Mouse (Mus musculus) CH12.LX (cell line): Measurements from ENCODE around the gene Uchl5. TPM values are rescaled to one million over a fixed set of nuclear protein-coding genes. Genes with fewer than 3 reads are reported as not detected.

ENCODE experiments used
- DNase-seq: peaks from one replicate; pipeline ENCODE4 v3.0.0-alpha.2; 2013; ENCODE audit errors: extremely low read depth
- H3K27ac ChIP-seq: 2 replicates; pipeline ENCODE4 v1.5.1; 2012; ENCODE audit warnings: low read depth, mild to moderate bottlenecking, control low read depth, moderate library complexity; ENCODE audit not compliant: insufficient read depth
- H3K27me3 ChIP-seq: replicated peaks from 2 replicates; pipeline ENCODE3; 2012; ENCODE audit warnings: inconsistent platforms
- H3K36me3 ChIP-seq, 2 experiments: replicated peaks in 1 of 2; 2 replicates each; pipeline versions ENCODE3 to v1.6.1; 2012; ENCODE audit warnings: inconsistent platforms in 1 of 2, low read length in 1 of 2, mild to moderate bottlenecking in 1 of 2, mixed read lengths in 1 of 2, moderate library complexity in 1 of 2; ENCODE audit not compliant: control insufficient read depth in 1 of 2, insufficient read depth in 1 of 2
- H3K4me1 ChIP-seq, 2 experiments: 2 replicates each; pipeline ENCODE4 v1.6.1; 2012; ENCODE audit warnings: inconsistent platforms in 1 of 2, moderate library complexity in 1 of 2; ENCODE audit not compliant: insufficient read depth in 2 of 2, control insufficient read depth in 1 of 2
- H3K4me2 ChIP-seq: 2 replicates; pipeline ENCODE4 v1.6.1; 2012; ENCODE audit warnings: low read depth, mild to moderate bottlenecking, control low read depth; ENCODE audit not compliant: poor library complexity, insufficient read depth, severe bottlenecking
- H3K4me3 ChIP-seq, 3 experiments: fragments of 150-350 bp in 1 of 3; sonication (generic) in 1 of 3; replicated peaks in 1 of 3; 2 replicates each; pipeline versions ENCODE3 to v1.5.1; 2011 to 2012; ENCODE audit warnings: low read depth in 2 of 3, low read length in 2 of 3, mild to moderate bottlenecking in 2 of 3, moderate library complexity in 2 of 3, control low read depth in 1 of 3, improper control_type of control experiment in 1 of 3, inconsistent platforms in 1 of 3, mixed read lengths in 1 of 3; ENCODE audit not compliant: poor library complexity in 1 of 3
- H3K79me2 ChIP-seq: replicated peaks from 2 replicates; pipeline ENCODE4 v1.6.1; 2012; ENCODE audit warnings: mild to moderate bottlenecking, moderate library complexity; ENCODE audit not compliant: control insufficient read depth, poor library complexity, insufficient read depth, severe bottlenecking; ENCODE audit errors: extremely low read depth
- H3K9ac ChIP-seq: 2 replicates; pipeline ENCODE4 v1.6.1; 2012; ENCODE audit warnings: low read depth, mild to moderate bottlenecking, control low read depth, moderate library complexity; ENCODE audit not compliant: insufficient read depth
- H3K9me3 ChIP-seq: replicated peaks from 2 replicates; pipeline ENCODE3; 2012; ENCODE audit warnings: low read length, inconsistent platforms, mixed read lengths
- BHLHE40 ChIP-seq: IDR thresholded peaks from 2 replicates; pipeline ENCODE4 v1.6.1; 2011; ENCODE audit warnings: mild to moderate bottlenecking, low read depth, low read length, improper control_type of control experiment
- CHD1 ChIP-seq: IDR thresholded peaks from 2 replicates; pipeline ENCODE4 v1.6.1; 2012; ENCODE audit warnings: low read depth, low read length, improper control_type of control experiment, inconsistent platforms
- CHD2 ChIP-seq: IDR thresholded peaks from 2 replicates; pipeline ENCODE4 v1.6.1; 2011; ENCODE audit warnings: low read length, improper control_type of control experiment
- CTCF ChIP-seq, 2 experiments: IDR thresholded peaks in 1 of 2; conservative IDR thresholded peaks in 1 of 2; 2 replicates each; pipeline ENCODE4 v1.5.1; 2011 to 2012; ENCODE audit warnings: low read depth in 2 of 2, low read length in 2 of 2, improper control_type of control experiment in 1 of 2, inconsistent platforms in 1 of 2, mild to moderate bottlenecking in 1 of 2, moderate library complexity in 1 of 2
- E2F4 ChIP-seq: IDR thresholded peaks from 2 replicates; pipeline ENCODE4 v1.6.1; 2011; ENCODE audit warnings: low read depth, low read length, improper control_type of control experiment; ENCODE audit not compliant: insufficient replicate concordance
- ELF1 ChIP-seq: IDR thresholded peaks from 2 replicates; pipeline ENCODE4 v1.6.1; 2014; ENCODE audit warnings: low read depth, mild to moderate bottlenecking, inconsistent platforms, low read length, improper control_type of control experiment
- EP300 ChIP-seq: IDR thresholded peaks from 2 replicates; pipeline ENCODE4 v1.6.1; 2011; ENCODE audit warnings: low read length, improper control_type of control experiment
- ETS1 ChIP-seq: conservative IDR thresholded peaks from 2 replicates; pipeline ENCODE4 v1.6.1; 2012; ENCODE audit warnings: low read depth, mild to moderate bottlenecking, inconsistent platforms, low read length, improper control_type of control experiment, moderate library complexity
- GABPA ChIP-seq: IDR thresholded peaks from 2 replicates; pipeline ENCODE4 v1.6.1; 2012; ENCODE audit warnings: low read depth, low read length, improper control_type of control experiment, inconsistent platforms; ENCODE audit not compliant: insufficient replicate concordance
- JUN ChIP-seq: IDR thresholded peaks from 2 replicates; pipeline ENCODE4 v1.6.1; 2011; ENCODE audit warnings: low read depth, mild to moderate bottlenecking, low read length, improper control_type of control experiment, moderate library complexity; ENCODE audit not compliant: insufficient read depth
- JUND ChIP-seq: conservative IDR thresholded peaks from 2 replicates; pipeline ENCODE4 v1.6.1; 2011; ENCODE audit warnings: low read depth, low read length, improper control_type of control experiment
- MAZ ChIP-seq: IDR thresholded peaks from 2 replicates; pipeline ENCODE4 v1.6.1; 2012; ENCODE audit warnings: low read depth, mild to moderate bottlenecking, inconsistent platforms, low read length, improper control_type of control experiment, moderate library complexity
- MXI1 ChIP-seq: IDR thresholded peaks from 2 replicates; pipeline ENCODE4 v1.6.1; 2011; ENCODE audit warnings: mild to moderate bottlenecking, low read depth, low read length, improper control_type of control experiment
- MYC ChIP-seq: IDR thresholded peaks from 2 replicates; pipeline ENCODE4 v1.6.1; 2011; ENCODE audit warnings: low read depth, mild to moderate bottlenecking, improper control_type of control experiment, low read length
- NRF1 ChIP-seq: IDR thresholded peaks from 2 replicates; pipeline ENCODE4 v1.6.1; 2014; ENCODE audit warnings: low read depth, mild to moderate bottlenecking, inconsistent platforms, low read length, improper control_type of control experiment, moderate library complexity
- POLR2AphosphoS2 ChIP-seq: IDR thresholded peaks from 2 replicates; pipeline ENCODE4 v1.6.1; 2011; ENCODE audit warnings: low read depth, low read length, improper control_type of control experiment
- RAD21 ChIP-seq: IDR thresholded peaks from 2 replicates; pipeline ENCODE4 v1.6.1; 2011; ENCODE audit warnings: low read depth, mild to moderate bottlenecking, low read length, improper control_type of control experiment, moderate library complexity
- SMC3 ChIP-seq: IDR thresholded peaks from 2 replicates; pipeline ENCODE4 v1.6.1; 2011; ENCODE audit warnings: low read depth, low read length, improper control_type of control experiment
- TBP ChIP-seq: conservative IDR thresholded peaks from 2 replicates; pipeline ENCODE4 v1.6.1; 2011; ENCODE audit warnings: low read depth, low read length, improper control_type of control experiment
- UBTF ChIP-seq: IDR thresholded peaks from 2 replicates; pipeline ENCODE4 v1.6.1; 2012; ENCODE audit warnings: low read depth, mild to moderate bottlenecking, inconsistent platforms, low read length, improper control_type of control experiment, moderate library complexity
- ZNF384 ChIP-seq: IDR thresholded peaks from 2 replicates; pipeline ENCODE4 v1.6.1; 2012; ENCODE audit warnings: low read depth, low read length, improper control_type of control experiment, inconsistent platforms
- dilution Hi-C: fragments of 300-500 bp; cut with MboI; formaldehyde crosslinking; loops from 2 replicates; pipeline ENCODE4 v1.14.3; 2020; ENCODE audit warnings: low sequenced_read_pairs; ENCODE audit not compliant: extremely low pct_unique_long_range_greater_than_20kb, extremely low pct_ligation_motif_present
- in situ Hi-C: fragments of 300-500 bp; cut with MboI; formaldehyde crosslinking; loops from 3 replicates; pipeline ENCODE4 v1.14.3; 2019; ENCODE audit warnings: low sequenced_read_pairs, low pct_ligation_motif_present, low pct_unique_long_range_greater_than_20kb, mixed read lengths
- polyA plus RNA-seq: library from polyadenylated mRNA; unstranded; fragments of >175 nt; gene quantifications from 2 replicates; pipeline ENCODE4 v1.2.1, GENCODE M21; 2012; ENCODE audit warnings: low read depth; ENCODE audit not compliant: insufficient read length
- total RNA-seq, 2 experiments: library from RNA; depleted of rRNA; stranded (reverse); fragments of 300-350 nt in 1 of 2; fragments of >200 nt in 1 of 2; gene quantifications; 2 replicates each; pipeline ENCODE4 v1.2.3; 2012 to 2014

The Uchl5 gene
- total and polyA plus RNA-seq, 3 experiments = 46.4 to 111 (median 54.3) TPM

- peak overlapping the region; percentile 56; the same call in 1 of the 2 replicates for H3K4me2 ChIP-seq
- DNase-seq = peak; percentile 54
These were observed 11.6 kb downstream of the Uchl5 start for GRCm38 (mm10) chr1:143788584-143789227.

GRCm38 (mm10) chr1:143803537-143803936 lies 26.5 kb downstream of the Uchl5 start:
- Histone ChIP-seq H3K4me1 (no peaks in the 10 kb centered on the region), H3K4me3 (no peak overlapping the region), H3K79me2 (no peaks in the 10 kb centered on the region), H3K36me3 (peaks cover 16 to 42% of the 10 kb centered on the region in 2 experiments), H3K27ac (no peak overlapping the region), H3K27me3 (no peaks in the 10 kb centered on the region), H3K4me2 (no peak overlapping the region), H3K9me3 (no peaks in the 10 kb centered on the region), H3K9ac (no peak overlapping the region)
- in situ Hi-C loops (no loop called here), dilution Hi-C loops (no loop called here)
- DNase-seq = peak; percentile 77
- TF ChIP-seq UBTF (no peak), ETS1 (no peak), CHD2 (no peak), BHLHE40 (no peak), SMC3 (peak; percentile 62), GABPA (no peak), JUN (no peak), CHD1 (no peak), MYC (no peak), MAZ (no peak), E2F4 (no peak), MXI1 (no peak), POLR2AphosphoS2 (no peak), TBP (no peak), ZNF384 (peak; percentile 85), NRF1 (no peak), JUND (no peak), CTCF (conservative IDR thresholded peaks at IDR 0.05 in 1 of 2, IDR thresholded peaks at IDR 0.05 in 1 of 2; ENCODE audit: low read depth in 2 of 2, low read length in 2 of 2) (peak; percentile 11 to 75; a peak in 2 of 4 replicates), EP300 (no peak), ELF1 (no peak), RAD21 (peak; percentile 83)

More at GRCm38 (mm10) chr1:143788584-143789227, 11.6 kb downstream of the Uchl5 start:
- TF ChIP-seq JUND (no peak), MYC (0 out of 2 replicates have a peak, but pooled peaks have one; percentile 35), CTCF (conservative IDR thresholded peaks at IDR 0.05 in 1 of 2, IDR thresholded peaks at IDR 0.05 in 1 of 2; ENCODE audit: low read depth in 2 of 2, low read length in 2 of 2) (peak; percentile 70 to 83), RAD21 (peak; percentile 41)
- TF ChIP-seq, all 38 proteins: peak for 3
- Histone ChIP-seq H3K9me3 (no peaks in the 10 kb centered on the region), H3K79me2 (peaks cover 12% of the 10 kb centered on the region), H3K4me1 (peaks cover 0 to 22% of the 10 kb centered on the region in 2 experiments; a peak in 2 of 4 replicates), H3K27me3 (no peaks in the 10 kb centered on the region), H3K27ac (peak overlapping the region; percentile 48; the same call in 1 of the 2 replicates), H3K9ac (peak overlapping the region; percentile 53), H3K36me3 (peaks cover 7 to 48% of the 10 kb centered on the region in 2 experiments), H3K4me3 (no peak overlapping the region)
- dilution Hi-C loops (no loop called here), in situ Hi-C loops (loop anchor here (25.0 kb wide), 2 partner anchors 399 to 574 kb away; partner anchors contain the start of gene Rgs13)
